Mouse (Mus musculus) heart, adult 8-10 months (tissue): ENCODE measurements around the gene Gng10. TPM values are rescaled to one million over a fixed set of nuclear protein-coding genes. Genes with fewer than 3 reads are reported as not detected.
A peak's percentile ranks its signal among the peaks of the same experiment; 100 is the strongest.

Experiments used
- DNase-seq: peaks from one replicate; pipeline ENCODE4 v3.0.0; 2022; ENCODE audit warnings: low spot score
- total RNA-seq, 4 experiments: library from RNA; stranded (reverse); gene quantifications; 2 replicates each; pipeline ENCODE4 v1.2.4; 2022

The Gng10 gene
- total RNA-seq, result 10 to 100 TPM; 11.0 to 16.3 (median 14.8) TPM

GRCm38 (mm10) chr4:59034918-59035785, at the start of gene Gng10:
Gene Gng10, plus strand, starts transcription at chr4:59035088.
- peak; percentile 32 for DNase-seq

- DNase-seq, result peak; percentile 70
These were observed 49.7 kb upstream of the Gng10 start for GRCm38 (mm10) chr4:58985157-58985648.

GRCm38 (mm10) chr4:58986540-58987190, 48.2 kb upstream of the Gng10 start, which contains the start of gene Ptgr1:
Gene Ptgr1, minus strand, starts transcription at chr4:58987119.
- DNase-seq, result peak; percentile 79

GRCm38 (mm10) chr4:58989303-58989898, 45.5 kb upstream of the Gng10 start:
- DNase-seq, result no peak

GRCm38 (mm10) chr4:58990609-58991434, 44.1 kb upstream of the Gng10 start:
- DNase-seq, result no peak

- no peak for DNase-seq
These were observed 42.7 kb upstream of the Gng10 start for GRCm38 (mm10) chr4:58992195-58992594.

GRCm38 (mm10) chr4:58994762-58995161, 40.1 kb upstream of the Gng10 start, which contains the start of gene Dnajc25:
Gene Dnajc25, plus strand, starts transcription at chr4:58995062.
- no peak for DNase-seq

DNA sequence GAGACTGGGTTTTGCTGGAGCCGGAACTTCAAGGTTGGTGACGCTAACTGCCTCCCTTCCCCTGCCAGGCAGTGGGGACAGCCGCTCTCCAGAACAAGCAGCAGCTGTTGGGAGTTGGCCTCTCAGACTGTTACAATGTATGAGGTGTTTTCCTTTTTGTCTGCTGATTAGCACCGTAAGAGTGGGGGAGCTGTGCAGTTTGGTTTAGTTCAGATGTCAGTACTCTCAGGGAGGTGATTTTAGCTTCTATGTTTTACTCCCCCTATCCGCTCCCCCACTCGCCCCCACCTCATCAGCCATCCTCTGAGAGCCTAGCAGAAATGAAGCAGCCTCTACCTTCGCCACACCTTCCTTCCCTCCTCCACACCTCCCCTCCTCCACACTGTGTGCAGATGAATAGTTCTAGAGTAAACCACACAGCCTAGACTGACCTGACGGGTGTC, 39.6 kb upstream of the Gng10 start:
- DNase-seq, result no peak

- DNase-seq, result no peak
These were observed 37.8 kb upstream of the Gng10 start for GRCm38 (mm10) chr4:58997081-58997480.

GRCm38 (mm10) chr4:58998688-58999087, 36.2 kb upstream of the Gng10 start:
- no peak for DNase-seq

DNA sequence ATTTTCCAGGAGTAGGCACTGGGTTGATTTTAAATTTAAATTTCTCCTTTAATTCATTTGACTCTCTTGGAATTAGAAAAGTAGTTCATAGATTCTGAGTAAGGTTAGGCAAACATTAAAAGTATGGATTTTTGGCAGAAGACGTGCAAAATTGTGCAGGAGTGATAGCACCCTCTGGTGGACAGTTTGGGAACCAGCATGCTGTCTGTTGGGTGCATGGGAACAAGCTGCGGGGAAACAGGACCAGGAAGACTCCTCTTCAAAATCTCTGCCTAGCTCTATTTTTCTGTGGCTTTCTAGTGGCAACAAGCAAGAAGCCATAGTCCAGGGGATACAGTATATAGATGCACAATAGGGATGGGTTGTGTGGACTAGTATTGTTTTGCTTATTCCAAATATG, 35.2 kb upstream of the Gng10 start:
- DNase-seq, result peak; percentile 79

DNA sequence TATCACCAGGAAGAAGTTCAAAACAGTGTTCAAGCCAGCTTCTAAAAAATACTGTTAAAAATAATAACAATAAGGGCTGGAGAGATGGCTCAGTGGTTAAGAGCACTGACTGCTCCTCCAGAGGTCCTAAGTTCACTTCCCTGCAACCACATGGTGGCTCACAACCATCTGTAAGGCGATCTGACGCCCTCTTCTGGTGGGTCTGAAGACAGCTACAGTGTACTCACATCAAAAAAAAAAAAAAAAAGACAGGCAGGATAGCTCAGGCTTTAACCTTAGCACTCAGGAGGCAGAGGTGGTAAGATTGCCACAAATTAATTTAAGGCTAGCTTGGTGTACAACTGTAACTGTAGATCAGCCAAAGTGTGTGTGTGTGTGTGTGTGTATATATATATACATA, 34.3 kb upstream of the Gng10 start:
- no peak for DNase-seq

GRCm38 (mm10) chr4:59002948-59003805, 31.7 kb upstream of the Gng10 start, which contains the start of gene Gm20503:
Gene Gm20503, plus strand, starts transcription at chr4:59003210.
- DNase-seq, result peak; percentile 92

- no peak for DNase-seq
These were observed 31.1 kb upstream of the Gng10 start for GRCm38 (mm10) chr4:59003806-59004200.

- no peak for DNase-seq
These were observed 28.7 kb upstream of the Gng10 start for GRCm38 (mm10) chr4:59006211-59006610.

DNA sequence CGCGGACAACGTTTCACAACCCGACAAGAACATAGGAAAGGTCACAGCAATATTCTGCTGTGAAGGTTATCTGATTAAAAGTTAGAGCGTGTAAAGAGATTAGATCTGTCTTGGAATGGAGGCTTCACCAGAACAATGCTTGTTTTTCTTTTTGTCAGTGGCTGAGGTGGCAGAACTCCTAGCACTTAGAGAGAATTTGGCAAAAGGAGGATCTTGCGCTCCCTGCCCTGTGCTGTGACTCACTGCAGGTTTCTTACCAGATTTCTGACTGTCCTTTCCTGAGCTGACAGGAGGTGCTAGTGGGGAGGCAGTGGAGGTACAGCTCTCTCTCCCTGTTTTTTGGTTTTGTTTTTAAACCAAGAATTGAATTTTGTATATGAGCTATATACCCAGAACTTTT, 27.9 kb upstream of the Gng10 start:
- no peak for DNase-seq

- no peak for DNase-seq
These were observed 26.9 kb upstream of the Gng10 start for GRCm38 (mm10) chr4:59007974-59008373.

GRCm38 (mm10) chr4:59009186-59009585, 25.7 kb upstream of the Gng10 start:
- DNase-seq, result no peak

DNA sequence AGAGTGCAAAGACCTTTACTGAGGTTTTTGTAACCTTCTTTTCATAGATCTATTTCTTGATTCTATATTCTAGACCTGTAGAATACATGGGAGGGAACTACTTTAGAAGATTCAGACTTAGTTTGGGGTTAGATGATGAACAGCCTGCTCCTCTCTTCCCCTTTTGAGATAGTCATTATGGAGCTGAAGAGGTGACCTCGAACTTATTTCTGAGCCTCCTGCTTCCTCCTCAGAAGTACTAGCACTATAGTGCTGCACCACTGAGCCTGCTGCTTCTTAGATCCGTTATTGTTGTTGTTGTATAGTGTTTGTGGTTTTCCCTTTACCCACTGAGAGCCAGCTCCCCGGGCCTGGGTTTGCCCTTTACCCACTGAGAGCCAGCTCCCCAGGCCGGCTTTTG, 25.2 kb upstream of the Gng10 start:
- DNase-seq, result no peak

DNA sequence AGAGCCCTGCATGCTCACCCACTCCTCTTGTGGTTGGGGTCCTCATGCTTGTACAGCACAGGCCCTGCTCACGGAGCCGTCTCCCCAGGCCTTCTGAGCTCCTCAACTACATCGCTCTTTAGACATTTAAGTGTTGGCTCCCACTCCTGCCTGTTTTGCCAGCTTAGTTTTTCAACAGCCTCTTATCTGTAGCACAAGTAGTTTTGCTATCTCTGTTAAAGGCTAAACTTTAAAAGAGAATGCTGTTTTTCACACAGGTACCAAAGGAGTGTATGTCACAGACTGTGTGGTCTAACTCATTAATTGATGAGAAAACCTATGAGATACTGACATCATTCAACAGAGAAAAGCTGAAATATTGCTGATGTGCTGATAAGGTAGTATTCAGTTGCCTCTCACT, 23.4 kb upstream of the Gng10 start:
- DNase-seq, result no peak
